Mouse (Mus musculus) fibroblast of lung, adult 2 months (primary cell): ENCODE measurements around the gene 4430402I18Rik.
"Not testable (repeated sequence)": the region's sequence is repeated elsewhere in the genome, so short reads cannot be mapped to it uniquely, and the experiment has no call there.

ENCODE experiments used
- DNase-seq: peaks from one replicate; pipeline ENCODE4 v3.0.0-alpha.2; 2011; ENCODE audit warnings: low read depth

The 4430402I18Rik gene

DNA sequence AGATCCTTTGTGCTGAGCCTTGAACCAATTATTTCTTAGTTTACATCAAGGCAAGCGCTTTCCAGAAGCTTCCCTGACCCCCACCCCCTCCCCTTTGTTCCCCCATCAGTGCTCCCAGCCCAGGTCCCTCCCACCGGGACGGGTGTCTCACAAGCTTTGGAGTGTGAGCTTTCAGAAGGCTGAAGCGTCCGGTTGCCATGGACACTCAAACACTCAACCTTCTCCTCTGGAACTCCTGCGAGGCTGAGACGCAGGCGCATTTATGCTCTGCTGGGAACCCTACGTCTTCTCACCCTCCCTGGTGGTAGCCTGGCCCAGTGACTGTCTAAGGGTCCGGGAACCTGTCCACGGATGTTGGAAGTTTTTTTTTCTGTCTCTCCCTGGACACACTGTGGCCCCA is at the start of gene 4430402I18Rik:
Gene 4430402I18Rik (minus strand): TSS at position 149 of the 400 bp plus-strand sequence.
- no peak for DNase-seq

- no peak for DNase-seq
Observed at GRCm38 (mm10) chr19:29016786-29017185, 49.2 kb upstream of the 4430402I18Rik start.

GRCm38 (mm10) chr19:29016204-29016765 is 48.7 kb upstream of the 4430402I18Rik start:
- DNase-seq: no peak

GRCm38 (mm10) chr19:29015410-29016203 is 48.0 kb upstream of the 4430402I18Rik start:
- DNase-seq: no peak

DNA sequence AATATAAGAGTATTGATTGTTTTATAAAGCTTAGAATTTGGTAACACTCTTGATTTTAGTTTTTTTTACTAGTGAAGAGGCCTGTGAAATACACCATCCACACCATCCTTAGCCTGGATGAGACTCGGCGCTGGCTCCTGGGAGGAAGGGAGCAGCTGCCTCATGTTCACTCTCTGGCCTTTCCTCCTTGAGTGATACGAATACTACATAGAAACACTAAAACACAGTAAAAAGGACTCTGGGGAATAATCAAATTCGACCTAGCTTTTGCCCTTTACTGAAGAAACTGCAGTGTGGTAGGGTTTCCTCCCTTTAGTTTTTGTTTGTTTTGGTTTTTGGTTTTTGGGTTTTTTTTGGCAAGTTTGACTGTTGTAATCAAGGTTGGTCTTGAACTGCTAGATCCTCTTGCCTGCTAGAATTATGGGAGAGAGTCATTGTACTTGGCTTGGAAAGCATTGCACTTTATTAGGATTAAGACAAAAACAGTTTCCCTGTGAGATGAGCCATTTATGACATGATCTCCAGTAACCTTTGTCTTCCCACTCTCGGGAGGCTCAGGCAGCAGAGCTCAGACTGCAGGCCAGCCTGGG is 47.0 kb upstream of the 4430402I18Rik start:
- no peak for DNase-seq

GRCm38 (mm10) chr19:29011355-29011990 is 43.9 kb upstream of the 4430402I18Rik start:
- no peak for DNase-seq

DNA sequence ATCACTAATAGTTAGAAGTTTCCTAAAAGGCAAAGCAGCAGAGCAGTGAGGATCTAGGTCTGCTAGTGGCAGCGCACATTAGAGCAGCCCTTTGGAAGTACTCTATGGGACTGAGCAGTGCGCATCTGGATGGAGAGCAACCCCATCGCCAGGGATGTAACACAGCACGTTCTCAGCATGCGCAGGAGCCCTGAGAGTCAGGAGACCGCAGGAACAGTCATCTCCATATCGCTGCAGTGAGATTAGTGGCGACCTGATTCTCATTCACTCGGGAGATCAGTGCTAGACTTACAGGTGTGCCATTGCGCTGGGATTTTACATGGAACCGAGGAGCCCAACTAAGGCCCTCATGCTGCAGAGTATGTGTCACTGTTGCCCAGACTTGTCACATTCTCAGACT is 41.4 kb upstream of the 4430402I18Rik start:
- DNase-seq: no peak

DNA sequence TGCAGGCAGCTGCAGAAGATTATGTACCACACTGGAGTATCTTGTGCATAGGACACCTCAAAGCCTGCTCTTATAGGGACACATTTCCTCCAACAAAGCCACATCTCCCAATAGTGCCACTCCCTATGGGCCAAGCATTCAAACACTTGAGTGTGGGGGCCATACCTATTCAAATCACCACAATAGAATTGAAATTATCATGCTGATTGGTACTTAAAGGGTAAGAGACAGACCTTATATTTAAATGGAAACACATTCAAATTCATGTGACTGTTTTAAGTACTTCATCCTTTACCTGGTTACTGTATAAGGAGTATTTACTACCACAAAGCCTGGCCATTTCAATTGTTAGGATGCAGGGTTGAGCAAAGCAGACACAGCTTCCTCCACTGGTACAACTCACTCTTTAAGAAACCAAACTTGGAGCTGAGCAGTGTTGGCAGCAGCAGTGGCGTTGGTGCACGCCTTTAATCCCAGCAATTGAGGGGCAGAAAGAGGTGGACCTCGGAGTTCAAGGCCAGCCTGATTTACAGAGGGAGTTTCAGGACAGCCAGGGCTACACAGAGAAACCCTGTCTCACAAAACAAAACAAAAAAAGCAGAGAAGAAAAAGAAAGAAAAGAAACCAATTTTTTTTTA is 40.6 kb upstream of the 4430402I18Rik start:
- DNase-seq: no peak

DNA sequence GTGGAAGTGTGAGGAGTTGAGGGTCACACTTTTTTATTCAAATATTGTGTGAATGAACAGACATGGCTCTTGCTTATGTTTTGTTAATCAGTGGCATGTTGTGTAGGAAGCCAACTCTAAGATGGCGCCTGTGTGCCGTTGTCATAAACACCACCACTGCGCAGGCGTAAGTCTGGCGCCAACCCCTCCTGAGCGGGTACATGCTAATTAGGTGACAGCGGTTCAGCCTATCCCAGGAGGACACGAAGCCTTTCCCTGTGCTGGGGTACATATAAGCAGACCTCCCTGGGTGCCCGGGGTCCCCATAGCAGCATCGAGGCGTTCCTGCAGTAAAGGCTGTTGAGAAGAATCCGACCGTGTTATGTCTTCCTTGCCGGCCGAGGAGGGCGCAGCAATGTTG is 32.7 kb upstream of the 4430402I18Rik start:
- not testable (repeated sequence) for DNase-seq

DNA sequence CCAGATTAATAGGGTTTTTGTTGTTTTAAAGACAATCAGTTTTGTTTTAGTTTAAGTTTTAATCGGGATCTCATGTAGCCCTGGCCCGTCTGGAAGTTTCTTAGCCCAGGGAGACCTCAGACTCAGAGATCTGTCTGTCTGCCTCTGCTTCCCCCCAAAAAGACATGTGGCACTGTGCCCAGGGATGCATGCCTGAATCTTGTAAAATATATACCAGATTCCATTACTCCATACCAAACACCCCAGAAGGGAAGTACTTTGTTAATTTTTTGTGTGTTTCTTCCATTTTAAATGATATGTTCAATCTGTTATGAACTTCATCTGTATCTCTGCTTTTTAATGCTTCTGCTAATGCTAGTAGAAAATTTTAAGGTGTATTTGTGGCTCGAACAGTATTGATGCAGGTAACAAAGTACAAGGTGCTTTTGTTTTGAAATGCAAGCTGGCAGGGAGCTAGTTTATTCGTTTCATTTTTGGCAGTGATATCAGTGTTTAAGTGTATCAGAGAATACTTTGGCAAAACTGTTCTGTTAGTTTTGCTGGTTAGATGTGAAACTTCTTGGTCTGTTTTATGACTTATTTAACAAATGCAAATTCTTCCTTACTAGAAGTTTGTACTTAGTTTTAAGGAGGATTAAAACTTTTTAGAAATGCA is 30.5 kb upstream of the 4430402I18Rik start:
- no peak for DNase-seq

DNA sequence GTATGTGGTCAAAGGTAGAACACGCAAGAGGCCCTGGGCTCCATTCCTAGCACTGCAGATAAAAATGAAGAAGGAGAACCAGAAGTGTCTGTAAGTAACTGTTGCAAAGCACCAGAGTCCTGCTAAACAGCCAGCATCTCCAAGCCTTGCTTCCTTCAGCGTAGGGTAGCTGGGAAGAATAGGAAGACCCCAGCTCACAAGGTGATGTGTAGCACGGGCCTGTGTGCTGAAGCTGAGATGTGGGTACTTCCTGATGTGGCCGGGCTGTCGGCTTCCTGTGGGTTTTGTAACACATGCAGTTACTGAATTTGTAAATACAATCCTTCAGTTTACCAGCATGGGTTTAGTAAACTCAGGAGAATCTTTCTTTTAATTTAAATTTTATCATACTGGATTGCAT is 27.8 kb upstream of the 4430402I18Rik start:
- no peak for DNase-seq

- peak; percentile 42 for DNase-seq
Observed at GRCm38 (mm10) chr19:28994870-28995269, 27.3 kb upstream of the 4430402I18Rik start.

DNA sequence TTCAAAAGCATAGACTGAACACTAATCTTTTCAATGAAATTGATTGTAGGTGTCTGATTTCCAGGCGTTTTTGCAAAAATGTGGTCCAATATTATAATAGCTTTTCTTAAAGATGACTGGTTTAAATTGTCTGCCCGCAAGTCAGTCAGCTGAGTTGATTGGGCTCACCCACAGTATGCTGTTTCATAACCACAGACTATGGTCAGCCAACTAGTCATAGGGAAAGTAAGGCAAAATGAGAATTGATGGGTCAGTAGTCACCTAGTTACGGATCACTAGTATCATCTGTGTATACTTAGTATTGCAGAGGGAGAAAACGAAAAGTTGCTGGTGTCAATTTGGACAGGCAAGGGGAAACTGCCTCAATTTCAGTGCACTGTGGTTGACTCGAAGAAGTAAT is 23.8 kb upstream of the 4430402I18Rik start:
- DNase-seq: no peak

DNA sequence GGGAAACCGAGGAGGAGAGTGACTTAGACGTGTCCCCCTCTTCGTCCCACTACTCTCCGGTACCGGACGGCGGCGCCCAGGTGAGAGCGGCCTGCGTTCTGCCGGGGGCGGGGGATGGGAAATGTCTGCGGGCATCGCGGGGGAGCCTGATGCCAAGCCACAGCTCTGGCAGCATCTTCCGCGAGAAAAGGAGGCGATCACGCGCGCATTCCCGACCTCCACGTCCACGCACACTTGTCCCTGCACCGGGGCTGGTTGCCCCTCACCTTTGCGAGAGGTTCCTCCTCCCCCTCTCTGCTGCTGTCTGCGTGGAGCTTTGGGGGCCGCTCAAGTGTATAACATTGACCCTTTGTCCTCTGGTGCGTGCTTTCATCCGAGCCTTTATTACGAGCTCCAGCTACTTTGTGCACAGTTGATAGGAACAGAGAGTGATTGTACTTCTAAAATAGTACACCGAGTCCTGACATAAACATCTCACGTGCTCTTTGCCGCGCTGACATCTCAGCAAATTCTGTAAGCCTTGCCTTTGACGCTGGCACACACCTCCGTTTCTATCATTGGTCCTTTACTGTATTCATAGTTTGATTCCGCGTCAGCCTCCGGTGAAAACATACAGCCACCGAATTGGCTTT is 23.1 kb upstream of the 4430402I18Rik start:
- DNase-seq: no peak

DNA sequence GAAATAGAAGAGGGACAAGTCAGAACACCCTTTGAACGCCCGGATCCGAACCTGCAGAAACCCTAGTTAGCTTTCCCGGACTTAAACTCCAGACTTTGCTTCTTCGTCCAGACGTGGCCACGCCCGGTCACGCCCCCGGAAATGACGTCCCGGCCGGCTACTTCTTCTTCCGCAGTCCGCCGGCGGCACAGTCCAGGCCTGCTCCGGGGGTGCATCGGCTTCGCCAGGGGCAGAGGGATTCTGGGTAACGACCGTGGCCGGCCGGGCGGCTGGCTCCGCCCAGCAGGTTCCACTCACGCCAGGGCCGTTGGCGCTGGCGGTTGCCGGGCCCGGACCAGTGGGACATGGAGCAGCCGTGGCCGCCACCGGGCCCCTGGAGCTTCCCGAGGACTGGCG is 22.6 kb upstream of the 4430402I18Rik start, which contains the start of gene Cdc37l1:
Gene Cdc37l1 (plus strand): TSS at position 159 of the 396 bp plus-strand sequence.
- peak; percentile 88 for DNase-seq

- no peak for DNase-seq
Observed at GRCm38 (mm10) chr19:28989515-28989914, 21.9 kb upstream of the 4430402I18Rik start.

DNA sequence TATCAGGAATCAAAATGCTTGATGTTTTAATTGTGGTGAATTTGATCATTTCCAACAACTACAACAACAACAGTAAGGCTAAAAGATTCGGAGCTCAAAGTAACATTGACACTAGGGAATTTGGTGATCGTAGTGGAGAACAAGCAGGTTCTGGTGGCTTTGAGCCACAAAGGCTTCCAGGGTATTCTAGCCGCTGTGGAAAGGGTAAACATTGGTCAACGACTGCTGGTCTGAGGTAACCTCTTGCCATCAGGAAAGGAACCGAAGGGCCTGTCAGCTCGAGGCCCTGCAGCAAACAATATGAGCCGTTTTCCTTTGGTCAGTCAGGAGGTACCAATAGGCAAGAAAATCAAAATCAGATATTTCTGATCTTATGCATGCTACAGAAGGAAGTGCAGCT is 15.0 kb upstream of the 4430402I18Rik start:
- no peak for DNase-seq

DNA sequence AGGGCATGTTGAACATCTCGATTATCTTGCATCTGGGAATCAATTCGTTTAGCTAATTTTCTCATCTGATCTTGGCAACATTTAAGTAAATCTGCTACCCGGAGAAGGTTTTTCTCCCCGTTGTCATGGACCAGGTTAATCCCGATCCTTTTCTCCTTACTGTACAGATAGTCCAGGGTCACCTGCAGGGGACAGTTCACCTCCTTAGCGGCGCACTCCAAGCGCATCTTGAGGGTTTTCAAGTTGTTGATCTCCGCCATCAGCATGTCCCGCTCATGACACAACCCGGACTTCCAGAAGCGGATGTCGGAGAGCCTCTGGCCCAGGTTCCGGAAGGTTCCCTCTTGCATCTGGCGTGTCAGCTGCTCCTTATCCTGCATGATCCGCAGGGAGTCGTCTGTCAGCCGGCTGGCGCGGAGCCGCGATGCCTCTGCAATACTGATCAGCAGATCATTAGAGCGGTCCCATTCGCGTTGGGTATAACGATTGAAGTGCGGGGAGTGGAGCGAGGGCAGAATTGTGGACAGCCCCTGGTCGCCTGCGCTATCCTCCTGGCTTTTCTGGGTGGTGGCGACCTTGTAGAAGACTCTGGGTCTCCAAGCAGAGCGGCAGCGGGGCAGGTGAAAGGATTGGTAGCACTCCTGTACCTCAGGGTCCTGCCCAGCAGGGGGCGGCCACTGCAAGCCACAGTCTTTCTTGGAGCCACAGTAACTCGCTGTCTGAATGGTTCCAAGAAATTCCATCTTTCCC is 7.4 kb upstream of the 4430402I18Rik start:
- no peak for DNase-seq

DNA sequence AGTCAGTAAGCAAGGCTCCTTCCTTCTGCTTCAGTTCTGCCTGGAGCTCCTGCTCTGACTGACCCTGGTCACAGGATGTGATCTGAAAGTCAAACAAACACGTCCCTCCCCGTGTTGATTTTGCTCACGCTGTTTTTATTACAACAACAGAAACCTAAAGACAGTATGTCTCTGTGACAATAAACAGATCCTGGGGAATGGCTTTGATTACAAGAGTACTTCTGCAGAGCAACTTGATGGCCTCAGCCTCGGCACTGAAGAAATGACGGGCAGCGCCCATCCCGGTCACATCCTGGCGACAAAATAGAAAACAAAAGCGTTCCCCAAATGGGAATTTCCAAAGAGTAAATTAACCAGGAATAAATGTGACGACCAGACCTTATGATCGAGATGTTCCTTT is 2.7 kb upstream of the 4430402I18Rik start:
- DNase-seq: no peak

DNA sequence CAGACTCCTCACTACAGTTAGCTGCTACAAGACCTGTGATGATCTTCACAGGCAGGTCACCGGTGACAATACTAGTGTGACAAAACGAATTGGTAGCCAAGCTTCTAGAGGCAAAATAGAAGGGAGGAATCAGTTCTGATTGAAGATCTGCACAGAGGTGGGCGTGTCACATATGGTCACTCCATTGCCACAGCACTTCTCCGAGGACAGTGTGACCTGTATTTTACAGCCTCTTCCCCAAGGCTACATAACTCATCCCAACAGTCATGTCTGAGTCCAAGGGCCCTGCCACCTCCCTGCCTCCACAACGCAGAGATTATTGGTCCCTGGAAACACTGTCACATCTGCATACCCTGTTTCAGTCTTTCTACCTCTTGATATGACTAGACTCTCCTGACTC is 1.6 kb upstream of the 4430402I18Rik start:
- DNase-seq: no peak

- DNase-seq: no peak
Observed at GRCm38 (mm10) chr19:28968178-28968577, 578 bp upstream of the 4430402I18Rik start.
